Mouse (Mus musculus) kidney, adult 18-20 months (tissue): Measurements from ENCODE around the gene Gpr19.

Experiments used
- DNase-seq: peaks from one replicate; pipeline ENCODE4 v3.0.0; 2021

Gene Gpr19

GRCm38 (mm10) chr6:134886475-134886874 lies 11.9 kb downstream of the Gpr19 start:
- no peak for DNase-seq

GRCm38 (mm10) chr6:134885515-134885914 lies 12.9 kb downstream of the Gpr19 start:
- no peak for DNase-seq

- DNase-seq, result no peak
Measured at GRCm38 (mm10) chr6:134883661-134884060, 14.7 kb downstream of the Gpr19 start.

- DNase-seq, result no peak
Measured at GRCm38 (mm10) chr6:134880046-134880445, 18.3 kb downstream of the Gpr19 start.

- no peak for DNase-seq
Measured at GRCm38 (mm10) chr6:134879556-134879955, 18.8 kb downstream of the Gpr19 start.

- no peak for DNase-seq
Measured at GRCm38 (mm10) chr6:134877892-134878291, 20.5 kb downstream of the Gpr19 start.

GRCm38 (mm10) chr6:134877276-134877675 lies 21.1 kb downstream of the Gpr19 start:
- DNase-seq, result no peak

GRCm38 (mm10) chr6:134876795-134877194 lies 21.6 kb downstream of the Gpr19 start:
- DNase-seq, result peak; percentile 53

- no peak for DNase-seq
Measured at GRCm38 (mm10) chr6:134873018-134873417, 25.4 kb downstream of the Gpr19 start.

GRCm38 (mm10) chr6:134872236-134872635 lies 26.1 kb downstream of the Gpr19 start:
- peak; percentile 45 for DNase-seq

- DNase-seq, result no peak
Measured at GRCm38 (mm10) chr6:134870887-134871286, 27.5 kb downstream of the Gpr19 start.

- no peak for DNase-seq
Measured at GRCm38 (mm10) chr6:134870209-134870742, 28.1 kb downstream of the Gpr19 start.

- no peak for DNase-seq
Measured at GRCm38 (mm10) chr6:134867325-134867724, 31.1 kb downstream of the Gpr19 start.

- DNase-seq, result no peak
Measured at GRCm38 (mm10) chr6:134866113-134866512, 32.3 kb downstream of the Gpr19 start.

GRCm38 (mm10) chr6:134863146-134863545 lies 35.2 kb downstream of the Gpr19 start:
- peak; percentile 97 for DNase-seq

GRCm38 (mm10) chr6:134862671-134863104 lies 35.7 kb downstream of the Gpr19 start:
- peak; percentile 57 for DNase-seq

- no peak for DNase-seq
Measured at GRCm38 (mm10) chr6:134861386-134861785, 37.0 kb downstream of the Gpr19 start.

- DNase-seq, result no peak
Measured at GRCm38 (mm10) chr6:134860275-134860674, 38.1 kb downstream of the Gpr19 start.

- no peak for DNase-seq
Measured at GRCm38 (mm10) chr6:134859021-134859420, 39.4 kb downstream of the Gpr19 start.

- peak; percentile 20 for DNase-seq
Measured at GRCm38 (mm10) chr6:134855926-134856325, 42.5 kb downstream of the Gpr19 start.

- DNase-seq, result no peak
Measured at GRCm38 (mm10) chr6:134854782-134855181, 43.6 kb downstream of the Gpr19 start.

GRCm38 (mm10) chr6:134849985-134850384 lies 48.4 kb downstream of the Gpr19 start:
- no peak for DNase-seq

GRCm38 (mm10) chr6:134849461-134849860 lies 48.9 kb downstream of the Gpr19 start:
- DNase-seq, result no peak

GRCm38 (mm10) chr6:134848197-134848890 lies 50.0 kb downstream of the Gpr19 start:
- DNase-seq, result peak; percentile 56

- no peak for DNase-seq
Measured at GRCm38 (mm10) chr6:134847550-134847949, 50.8 kb downstream of the Gpr19 start.
